Mouse (Mus musculus): ENCODE measurements at regions not wholly inside any gene's neighbourhood (a gene's known extent, or its start where the extent isn't known, plus 50 kb on each side); places are given as distances from the start of the nearest gene placed in this dataset.

GRCm38 (mm10) chr5:91744389-91744788 is 218.5 kb downstream of the Rchy1 start:
- TF ChIP-seq CTCF (IDR thresholded peaks at IDR 0.05; ENCODE audit: low read depth, low read length): no peak
- no peak for TF ChIP-seq POLR2A (IDR thresholded peaks at IDR 0.05; ENCODE audit: extremely low read depth, insufficient read depth, low read length)
- Histone ChIP-seq H3K79me2 (ENCODE audit: control insufficient read depth, insufficient read depth, low read length) (no peaks in the 10 kb centered on the region), H3K4me3 (ENCODE audit: insufficient read depth, low read depth, low read length) (no peak overlapping the region), H3K4me1 (ENCODE audit: control insufficient read depth, insufficient read depth, low read length) (peaks cover 10% of the 10 kb centered on the region), H3K27ac (replicated peaks; ENCODE audit: insufficient read depth, low read depth, low read length) (no peak overlapping the region), H3K27me3 (ENCODE audit: control insufficient read depth, insufficient read depth, low read length) (no peaks in the 10 kb centered on the region), H3K36me3 (ENCODE audit: control insufficient read depth, insufficient read depth, low read length) (no peaks in the 10 kb centered on the region), H3K9ac (ENCODE audit: low read depth, low read length) (no peak overlapping the region)
- no peak for DNase-seq (ENCODE audit: extremely low read depth, low read depth, low spot score)

GRCm38 (mm10) chr5:91740159-91740537 is 222.7 kb downstream of the Rchy1 start:
- Histone ChIP-seq H3K27me3 (ENCODE audit: control insufficient read depth, insufficient read depth, low read length) (no peaks in the 10 kb centered on the region), H3K4me3 (ENCODE audit: insufficient read depth, low read depth, low read length) (no peak overlapping the region), H3K9ac (ENCODE audit: low read depth, low read length) (no peak overlapping the region), H3K4me1 (ENCODE audit: control insufficient read depth, insufficient read depth, low read length) (peaks cover 11% of the 10 kb centered on the region), H3K36me3 (ENCODE audit: control insufficient read depth, insufficient read depth, low read length) (no peaks in the 10 kb centered on the region), H3K79me2 (ENCODE audit: control insufficient read depth, insufficient read depth, low read length) (no peaks in the 10 kb centered on the region), H3K27ac (replicated peaks; ENCODE audit: insufficient read depth, low read depth, low read length) (no peak overlapping the region)
- 14% methylated on average over 4 of the region's 4 CpGs for WGBS
- TF ChIP-seq CTCF (IDR thresholded peaks at IDR 0.05; ENCODE audit: low read depth, low read length) (no peak), POLR2A (IDR thresholded peaks at IDR 0.05; ENCODE audit: extremely low read depth, insufficient read depth, low read length) (no peak)
- DNase-seq (ENCODE audit: extremely low read depth, low read depth, low spot score): peak; percentile 84

- no peak for TF ChIP-seq CTCF (IDR thresholded peaks at IDR 0.05; ENCODE audit: low read depth, low read length)
- TF ChIP-seq POLR2A (IDR thresholded peaks at IDR 0.05; ENCODE audit: extremely low read depth, insufficient read depth, low read length): no peak
- no peaks in the 10 kb centered on the region for H3K79me2 ChIP-seq (ENCODE audit: control insufficient read depth, insufficient read depth, low read length)
- 23% methylated on average over 16 of the region's 16 CpGs for WGBS
- H3K36me3 ChIP-seq (ENCODE audit: control insufficient read depth, insufficient read depth, low read length): no peaks in the 10 kb centered on the region
- H3K27me3 ChIP-seq (ENCODE audit: control insufficient read depth, insufficient read depth, low read length): no peaks in the 10 kb centered on the region
- no peak overlapping the region for H3K9ac ChIP-seq (ENCODE audit: low read depth, low read length)
- DNase-seq (ENCODE audit: extremely low read depth, low read depth, low spot score): peak; percentile 78
- H3K4me3 ChIP-seq (ENCODE audit: insufficient read depth, low read depth, low read length): no peak overlapping the region
- no peak overlapping the region for H3K27ac ChIP-seq (replicated peaks; ENCODE audit: insufficient read depth, low read depth, low read length)
- H3K4me1 ChIP-seq (ENCODE audit: control insufficient read depth, insufficient read depth, low read length): peaks cover 11% of the 10 kb centered on the region
These were observed 222.2 kb downstream of the Parm1 start for GRCm38 (mm10) chr5:91739433-91740158.

GRCm38 (mm10) chr5:91732002-91732401 is 214.6 kb downstream of the Parm1 start:
- WGBS: 86% methylated on average over 5 of the region's 5 CpGs
- Histone ChIP-seq H3K27ac (replicated peaks; ENCODE audit: insufficient read depth, low read depth, low read length) (no peak overlapping the region), H3K4me1 (ENCODE audit: control insufficient read depth, insufficient read depth, low read length) (no peaks in the 10 kb centered on the region), H3K27me3 (ENCODE audit: control insufficient read depth, insufficient read depth, low read length) (no peaks in the 10 kb centered on the region), H3K9ac (ENCODE audit: low read depth, low read length) (no peak overlapping the region), H3K4me3 (ENCODE audit: insufficient read depth, low read depth, low read length) (no peak overlapping the region), H3K36me3 (ENCODE audit: control insufficient read depth, insufficient read depth, low read length) (no peaks in the 10 kb centered on the region), H3K79me2 (ENCODE audit: control insufficient read depth, insufficient read depth, low read length) (no peaks in the 10 kb centered on the region)
- TF ChIP-seq CTCF (IDR thresholded peaks at IDR 0.05; ENCODE audit: low read depth, low read length) (no peak), POLR2A (IDR thresholded peaks at IDR 0.05; ENCODE audit: extremely low read depth, insufficient read depth, low read length) (no peak)
- DNase-seq (ENCODE audit: extremely low read depth, low read depth, low spot score): no peak

GRCm38 (mm10) chr5:91731155-91731554 is 213.7 kb downstream of the Parm1 start:
- TF ChIP-seq CTCF (IDR thresholded peaks at IDR 0.05; ENCODE audit: low read depth, low read length): no peak
- no peak for TF ChIP-seq POLR2A (IDR thresholded peaks at IDR 0.05; ENCODE audit: extremely low read depth, insufficient read depth, low read length)
- no peaks in the 10 kb centered on the region for H3K36me3 ChIP-seq (ENCODE audit: control insufficient read depth, insufficient read depth, low read length)
- no peaks in the 10 kb centered on the region for H3K4me1 ChIP-seq (ENCODE audit: control insufficient read depth, insufficient read depth, low read length)
- H3K79me2 ChIP-seq (ENCODE audit: control insufficient read depth, insufficient read depth, low read length): no peaks in the 10 kb centered on the region
- no peak overlapping the region for H3K4me3 ChIP-seq (ENCODE audit: insufficient read depth, low read depth, low read length)
- no peak overlapping the region for H3K9ac ChIP-seq (ENCODE audit: low read depth, low read length)
- WGBS: 84% methylated on average over 5 of the region's 5 CpGs
- H3K27me3 ChIP-seq (ENCODE audit: control insufficient read depth, insufficient read depth, low read length): no peaks in the 10 kb centered on the region
- no peak overlapping the region for H3K27ac ChIP-seq (replicated peaks; ENCODE audit: insufficient read depth, low read depth, low read length)
- DNase-seq (ENCODE audit: extremely low read depth, low read depth, low spot score): no peak

GRCm38 (mm10) chr5:91729868-91730267 is 212.5 kb downstream of the Parm1 start:
- 58% methylated on average over 3 of the region's 3 CpGs for WGBS
- Histone ChIP-seq H3K4me3 (ENCODE audit: insufficient read depth, low read depth, low read length) (no peak overlapping the region), H3K4me1 (ENCODE audit: control insufficient read depth, insufficient read depth, low read length) (no peaks in the 10 kb centered on the region), H3K79me2 (ENCODE audit: control insufficient read depth, insufficient read depth, low read length) (no peaks in the 10 kb centered on the region), H3K27me3 (ENCODE audit: control insufficient read depth, insufficient read depth, low read length) (no peaks in the 10 kb centered on the region), H3K36me3 (ENCODE audit: control insufficient read depth, insufficient read depth, low read length) (no peaks in the 10 kb centered on the region), H3K27ac (replicated peaks; ENCODE audit: insufficient read depth, low read depth, low read length) (no peak overlapping the region), H3K9ac (ENCODE audit: low read depth, low read length) (no peak overlapping the region)
- no peak for TF ChIP-seq POLR2A (IDR thresholded peaks at IDR 0.05; ENCODE audit: extremely low read depth, insufficient read depth, low read length)
- TF ChIP-seq CTCF (IDR thresholded peaks at IDR 0.05; ENCODE audit: low read depth, low read length): no peak
- DNase-seq (ENCODE audit: extremely low read depth, low read depth, low spot score): no peak

All from liver, adult 2 months (tissue).